Mouse (Mus musculus) kidney, adult 8-10 months (tissue): ENCODE data around the gene Mtnr1a.

Source experiments
- DNase-seq, 2 experiments: peaks; one replicate each; pipeline ENCODE4 v3.0.0; 2022

The Mtnr1a gene

GRCm38 (mm10) chr8:45110064-45110812, 41.3 kb downstream of the Mtnr1a start:
- DNase-seq = no peak

- DNase-seq = no peak
These were observed 41.8 kb downstream of the Mtnr1a start for GRCm38 (mm10) chr8:45110813-45111104.

GRCm38 (mm10) chr8:45111820-45112219, 42.9 kb downstream of the Mtnr1a start:
- no peak for DNase-seq

- no peak for DNase-seq
These were observed 48.7 kb downstream of the Mtnr1a start for GRCm38 (mm10) chr8:45117588-45117987.

- no peak for DNase-seq
These were observed 56.7 kb downstream of the Mtnr1a start for GRCm38 (mm10) chr8:45125680-45126079.
